Mouse (Mus musculus) monocyte, adult 5-6 weeks (primary cell): ENCODE results near the gene Serpinc1. TPM values are rescaled to one million over a fixed set of nuclear protein-coding genes. Genes with fewer than 3 reads are reported as not detected.
"Not testable (repeated sequence)": the region's sequence is repeated elsewhere in the genome, so short reads cannot be mapped to it uniquely, and the experiment has no call there.

Experiments used
- ATAC-seq: fragments of 153-309, 156-312 bp; replicated peaks from 2 replicates; pipeline ENCODE4 v1.8.0; 2017; ENCODE audit warnings: mild to moderate bottlenecking; ENCODE audit not compliant: low TSS enrichment, insufficient number of reproducible peaks, severe bottlenecking, poor library complexity, low FRiP score
- total RNA-seq: library from RNA; stranded (forward); fragments of 200-1000, 200-491, 200-594 nt; gene quantifications from 3 replicates; pipeline ENCODE4 v1.2.3, GENCODE M21; 2017

Serpinc1 gene
- total RNA-seq, 1 experiment from 2014 or later, result 7.9 TPM

GRCm38 (mm10) chr1:161008038-161008437 lies 29.7 kb downstream of the Serpinc1 start:
- no peak for ATAC-seq

GRCm38 (mm10) chr1:161010436-161010835 lies 32.1 kb downstream of the Serpinc1 start:
- no peak for ATAC-seq

GRCm38 (mm10) chr1:161016378-161016777 lies 38.0 kb downstream of the Serpinc1 start:
- no peak for ATAC-seq

GRCm38 (mm10) chr1:161020051-161020450 lies 41.7 kb downstream of the Serpinc1 start:
- ATAC-seq, result no peak

GRCm38 (mm10) chr1:161025410-161026210 lies 47.2 kb downstream of the Serpinc1 start:
- no peak for ATAC-seq

DNA sequence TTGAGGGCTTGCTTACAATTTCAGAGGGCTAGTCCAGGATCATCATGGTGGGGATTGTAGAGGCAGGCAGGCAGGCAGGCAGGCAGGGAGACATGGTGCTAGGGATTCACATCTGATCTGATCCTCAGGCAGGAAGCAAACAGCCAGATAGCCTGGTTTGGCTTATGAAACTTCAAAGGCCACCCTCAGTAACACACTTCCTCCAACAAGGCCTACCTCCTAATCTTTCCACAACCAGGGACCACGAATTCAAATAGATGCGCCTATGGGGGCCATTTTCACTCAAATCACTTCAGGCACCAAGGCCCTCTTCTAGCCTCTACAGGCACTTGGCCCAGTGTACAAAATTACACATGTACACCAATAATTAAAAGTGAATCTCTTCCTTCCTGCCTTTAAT lies 48.8 kb downstream of the Serpinc1 start:
- ATAC-seq, result no peak

DNA sequence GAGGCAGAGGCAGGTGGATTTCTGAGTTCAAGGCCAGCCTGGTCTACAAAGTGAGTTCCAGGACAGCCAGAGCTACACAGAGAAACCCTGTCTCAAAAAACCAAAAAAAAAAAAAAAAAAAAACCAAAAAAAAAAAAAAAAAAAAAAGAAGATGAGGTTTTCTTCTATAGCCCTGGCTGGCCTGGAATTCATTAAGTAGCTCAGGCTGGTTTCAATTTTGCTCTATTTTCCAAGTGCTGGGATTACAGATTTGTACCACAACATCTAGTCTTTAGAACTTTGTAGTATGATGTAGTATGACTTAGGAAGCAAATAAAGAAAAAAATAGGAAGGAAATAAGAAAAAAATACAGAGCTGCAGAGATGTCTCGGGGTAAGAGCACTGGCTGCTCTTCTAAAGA lies 50.0 kb downstream of the Serpinc1 start:
- ATAC-seq, result not testable (repeated sequence)

GRCm38 (mm10) chr1:161030058-161030457 lies 51.7 kb downstream of the Serpinc1 start:
- no peak for ATAC-seq

DNA sequence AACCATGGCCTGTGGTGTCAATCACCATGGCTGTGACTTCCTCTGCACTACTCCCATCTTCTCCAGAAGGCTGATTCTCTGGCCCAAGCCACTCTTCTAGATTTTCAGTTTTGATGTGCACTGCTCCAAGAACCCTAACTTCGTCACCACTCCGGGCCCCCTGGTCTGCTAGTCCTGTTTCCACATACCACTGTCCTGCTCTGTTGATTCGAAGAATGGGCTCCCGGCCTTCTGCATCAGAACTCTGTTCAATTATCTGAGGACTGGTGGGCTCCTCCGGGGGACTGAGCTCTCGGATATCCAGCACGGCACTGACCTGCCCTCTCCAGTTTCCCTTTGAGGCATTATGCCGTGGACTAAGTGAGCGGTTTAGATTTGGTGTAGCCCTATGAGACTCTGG lies 53.5 kb downstream of the Serpinc1 start:
- no peak for ATAC-seq

DNA sequence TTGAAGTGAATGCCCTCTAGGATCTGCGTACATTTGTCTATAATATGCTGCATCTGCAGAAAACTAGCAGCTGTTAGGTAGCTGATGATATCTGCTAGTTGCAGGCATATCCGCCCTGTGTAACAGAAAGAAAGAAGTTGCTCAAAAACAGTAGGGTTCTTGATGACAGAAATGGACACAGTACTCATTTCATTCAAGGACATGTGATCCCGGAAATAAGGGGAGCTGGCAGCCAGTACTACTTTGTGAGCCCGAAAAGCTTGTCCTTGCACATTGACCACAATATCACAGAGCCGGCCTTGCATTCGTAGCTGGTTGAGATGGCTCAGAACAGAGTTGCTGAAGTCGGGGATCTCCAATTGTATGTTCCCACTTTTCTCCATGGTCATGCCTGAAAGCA lies 54.0 kb downstream of the Serpinc1 start:
- no peak for ATAC-seq

DNA sequence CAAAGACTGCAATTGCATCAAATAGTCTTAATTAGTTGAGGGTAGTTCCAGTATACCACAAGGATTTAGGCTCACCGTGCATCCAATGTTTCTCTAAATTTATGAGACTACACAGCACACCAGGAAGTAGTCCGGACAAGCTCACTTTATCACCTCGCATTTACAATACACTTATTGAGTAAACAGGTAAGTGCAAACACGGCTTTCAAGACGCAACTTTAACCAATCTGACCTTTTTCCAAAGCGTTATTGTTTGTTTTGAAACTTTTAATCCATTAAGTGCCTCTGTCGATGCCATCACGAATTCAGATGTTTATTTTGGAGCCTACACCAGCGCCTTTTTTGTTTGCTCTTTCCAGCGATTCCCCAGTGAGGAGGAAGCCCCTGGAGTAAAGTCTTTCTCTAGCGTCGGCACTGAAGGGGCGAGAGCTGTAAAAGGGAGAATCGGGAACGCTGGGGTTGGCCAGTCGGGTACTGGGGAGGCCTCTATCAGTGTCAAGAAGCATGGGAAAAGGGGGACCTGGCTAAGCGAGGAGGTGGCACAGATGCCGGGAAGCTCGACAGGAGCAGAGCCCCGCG lies 55.6 kb downstream of the Serpinc1 start:
- 0 out of 2 replicates have a peak, but pooled peaks have one; percentile 2 for ATAC-seq

GRCm38 (mm10) chr1:161034435-161035280 lies 56.3 kb downstream of the Serpinc1 start, which contains the start of gene Zbtb37:
TSS of gene Zbtb37 (minus strand) at chr1:161034849.
- peak; percentile 95 for ATAC-seq

- ATAC-seq, result peak; percentile 32
These were observed 56.9 kb downstream of the Serpinc1 start for GRCm38 (mm10) chr1:161035281-161035785.

GRCm38 (mm10) chr1:161035786-161036404 lies 57.5 kb downstream of the Serpinc1 start:
- ATAC-seq, result no peak

DNA sequence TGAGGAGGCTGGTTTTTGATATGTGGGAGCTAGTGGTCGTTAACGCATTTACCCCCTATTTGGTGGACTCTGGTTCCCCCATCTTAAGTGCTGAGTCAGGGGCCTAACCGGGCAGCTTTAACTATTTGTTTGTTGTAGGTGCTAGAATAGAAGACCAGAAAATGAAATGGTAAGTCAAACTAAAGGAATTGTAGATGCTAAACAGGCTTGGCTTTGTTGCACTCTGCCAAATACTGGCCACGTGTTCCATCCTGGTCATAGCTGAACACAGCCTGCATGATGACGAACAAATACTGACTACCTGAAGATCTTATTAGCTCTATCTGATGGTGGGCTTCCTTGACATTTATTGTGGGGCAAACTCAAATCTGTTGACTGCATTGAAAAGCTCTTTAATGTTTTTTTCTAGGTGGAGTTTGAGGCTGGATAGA lies 58.0 kb downstream of the Serpinc1 start:
- ATAC-seq, result no peak

GRCm38 (mm10) chr1:161037026-161037425 lies 58.6 kb downstream of the Serpinc1 start:
- no peak for ATAC-seq

DNA sequence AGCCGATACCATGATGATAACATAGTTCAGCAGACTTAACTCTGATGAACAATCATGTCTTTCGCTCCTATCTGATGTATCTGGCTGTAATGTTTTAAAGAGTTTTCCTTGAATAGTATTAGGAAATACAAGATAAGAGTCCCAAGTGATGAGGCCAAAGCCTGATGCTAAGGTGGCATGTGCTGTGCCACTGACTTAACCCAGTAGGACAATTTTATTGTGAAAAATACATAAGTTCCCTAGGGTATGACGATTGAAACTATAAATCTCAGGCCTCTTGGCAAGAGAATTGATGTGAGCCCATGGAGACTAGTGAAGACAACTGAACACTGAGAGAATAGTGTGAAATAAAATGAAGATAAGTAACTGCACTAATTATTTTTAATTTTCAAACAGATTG lies 59.2 kb downstream of the Serpinc1 start:
- ATAC-seq, result no peak

GRCm38 (mm10) chr1:161038004-161038403 lies 59.6 kb downstream of the Serpinc1 start:
- ATAC-seq, result no peak
